Mouse (Mus musculus): ENCODE results near the gene Asb2.
A peak's percentile ranks its signal among the peaks of the same experiment; 100 is the strongest.

Gene Asb2

GRCm38 (mm10) chr12:103355746-103356414 is at the start of gene Asb2:
Gene Asb2 (minus strand): TSS chr12:103356001.
- DNase-seq (ENCODE audit: low read depth, low spot score), result no peak

GRCm38 (mm10) chr12:103404131-103404530 is 48.3 kb upstream of the Asb2 start:
- no peak for DNase-seq (ENCODE audit: low read depth, low spot score)

- DNase-seq (ENCODE audit: low read depth, low spot score), result no peak
These were observed 41.0 kb upstream of the Asb2 start for GRCm38 (mm10) chr12:103396751-103397150.

- no peak for DNase-seq (ENCODE audit: low read depth, low spot score)
These were observed 39.9 kb upstream of the Asb2 start for GRCm38 (mm10) chr12:103395486-103396275.

GRCm38 (mm10) chr12:103393528-103393927 is 37.7 kb upstream of the Asb2 start:
- DNase-seq (ENCODE audit: low read depth, low spot score), result no peak

GRCm38 (mm10) chr12:103391098-103391497 is 35.3 kb upstream of the Asb2 start:
- no peak for DNase-seq (ENCODE audit: low read depth, low spot score)

GRCm38 (mm10) chr12:103389982-103390381 is 34.2 kb upstream of the Asb2 start:
- DNase-seq (ENCODE audit: low read depth, low spot score), result no peak

- no peak for DNase-seq (ENCODE audit: low read depth, low spot score)
These were observed 33.5 kb upstream of the Asb2 start for GRCm38 (mm10) chr12:103389348-103389727.

GRCm38 (mm10) chr12:103388505-103389347 is 32.9 kb upstream of the Asb2 start, which contains the start of gene Otub2:
Gene Otub2 (plus strand): TSS chr12:103388682.
- DNase-seq (ENCODE audit: low read depth, low spot score), result peak; percentile 84

GRCm38 (mm10) chr12:103380226-103380625 is 24.4 kb upstream of the Asb2 start:
- DNase-seq (ENCODE audit: low read depth, low spot score), result no peak

GRCm38 (mm10) chr12:103376774-103377173 is 21.0 kb upstream of the Asb2 start:
- DNase-seq (ENCODE audit: low read depth, low spot score), result no peak

- no peak for DNase-seq (ENCODE audit: low read depth, low spot score)
These were observed 20.3 kb upstream of the Asb2 start for GRCm38 (mm10) chr12:103376124-103376523.

GRCm38 (mm10) chr12:103373530-103374236 is 17.9 kb upstream of the Asb2 start:
- DNase-seq (ENCODE audit: low read depth, low spot score), result no peak

GRCm38 (mm10) chr12:103371711-103372110 is 15.9 kb upstream of the Asb2 start:
- DNase-seq (ENCODE audit: low read depth, low spot score), result peak; percentile 56

- no peak for DNase-seq (ENCODE audit: low read depth, low spot score)
These were observed 15.1 kb upstream of the Asb2 start for GRCm38 (mm10) chr12:103370861-103371260.

- DNase-seq (ENCODE audit: low read depth, low spot score), result no peak
These were observed 13.0 kb upstream of the Asb2 start for GRCm38 (mm10) chr12:103368777-103369176.

GRCm38 (mm10) chr12:103368326-103368669 is 12.5 kb upstream of the Asb2 start:
- DNase-seq (ENCODE audit: low read depth, low spot score), result no peak

- DNase-seq (ENCODE audit: low read depth, low spot score), result peak; percentile 50
These were observed 12.0 kb upstream of the Asb2 start for GRCm38 (mm10) chr12:103367620-103368325.

GRCm38 (mm10) chr12:103367171-103367570 is 11.4 kb upstream of the Asb2 start:
- no peak for DNase-seq (ENCODE audit: low read depth, low spot score)

GRCm38 (mm10) chr12:103362336-103362735 is 6.5 kb upstream of the Asb2 start:
- no peak for DNase-seq (ENCODE audit: low read depth, low spot score)

Data from CD4-positive helper T cell, adult 2 months (primary cell).